Mouse (Mus musculus) embryo, embryonic 10.5 days (tissue): ENCODE data around the gene Wee2.
A peak's percentile ranks its signal among the peaks of the same experiment; 100 is the strongest.

Source experiments
- DNase-seq: peaks from one replicate; pipeline ENCODE4 v3.0.0-alpha.2; 2015; ENCODE audit warnings: low spot score

Wee2 gene

GRCm38 (mm10) chr6:40436047-40436483 lies 2.8 kb upstream of the Wee2 start, which contains the start of gene E330009J07Rik:
Gene E330009J07Rik (minus strand): TSS chr6:40436135.
- peak; percentile 78 for DNase-seq

- no peak for DNase-seq
Measured at GRCm38 (mm10) chr6:40439731-40440130, 843 bp downstream of the Wee2 start.

- DNase-seq, result no peak
Measured at GRCm38 (mm10) chr6:40441276-40441675, 2.4 kb downstream of the Wee2 start.

GRCm38 (mm10) chr6:40441755-40442154 lies 2.9 kb downstream of the Wee2 start:
- no peak for DNase-seq

- no peak for DNase-seq
Measured at GRCm38 (mm10) chr6:40443281-40443928, 4.5 kb downstream of the Wee2 start.

- no peak for DNase-seq
Measured at GRCm38 (mm10) chr6:40448626-40449025, 9.7 kb downstream of the Wee2 start.

GRCm38 (mm10) chr6:40454436-40455041 lies 15.7 kb downstream of the Wee2 start:
- DNase-seq, result peak; percentile 69

- DNase-seq, result peak; percentile 2
Measured at GRCm38 (mm10) chr6:40465710-40466109, 26.8 kb downstream of the Wee2 start.

GRCm38 (mm10) chr6:40470916-40471719 lies 32.2 kb downstream of the Wee2 start, which contains the start of gene Ssbp1:
Gene Ssbp1 (plus strand): TSS chr6:40471352.
- peak; percentile 96 for DNase-seq

GRCm38 (mm10) chr6:40471720-40472010 lies 32.8 kb downstream of the Wee2 start:
- peak; percentile 70 for DNase-seq

GRCm38 (mm10) chr6:40476132-40476531 lies 37.2 kb downstream of the Wee2 start:
- DNase-seq, result no peak

- peak; percentile 28 for DNase-seq
Measured at GRCm38 (mm10) chr6:40479705-40480104, 40.8 kb downstream of the Wee2 start.

GRCm38 (mm10) chr6:40482318-40482717 lies 43.4 kb downstream of the Wee2 start:
- DNase-seq, result no peak

- no peak for DNase-seq
Measured at GRCm38 (mm10) chr6:40490933-40491332, 52.0 kb downstream of the Wee2 start, which contains the start of gene Tas2r137. Gene Tas2r137 (plus strand): TSS chr6:40491233.

GRCm38 (mm10) chr6:40493229-40493628 lies 54.3 kb downstream of the Wee2 start, which contains the start of gene Tas2r108:
Gene Tas2r108 (plus strand): TSS chr6:40493529.
- DNase-seq, result no peak
